Mouse (Mus musculus) mesoderm, embryonic 11.5 days (tissue): ENCODE results near the gene Olfr328.
"Not testable (repeated sequence)": the region's sequence is repeated elsewhere in the genome, so short reads cannot be mapped to it uniquely, and the experiment has no call there.

Experiments
- DNase-seq: peaks from one replicate; pipeline ENCODE4 v3.0.0-alpha.2; 2012; ENCODE audit warnings: low read depth, low spot score

Gene Olfr328

DNA sequence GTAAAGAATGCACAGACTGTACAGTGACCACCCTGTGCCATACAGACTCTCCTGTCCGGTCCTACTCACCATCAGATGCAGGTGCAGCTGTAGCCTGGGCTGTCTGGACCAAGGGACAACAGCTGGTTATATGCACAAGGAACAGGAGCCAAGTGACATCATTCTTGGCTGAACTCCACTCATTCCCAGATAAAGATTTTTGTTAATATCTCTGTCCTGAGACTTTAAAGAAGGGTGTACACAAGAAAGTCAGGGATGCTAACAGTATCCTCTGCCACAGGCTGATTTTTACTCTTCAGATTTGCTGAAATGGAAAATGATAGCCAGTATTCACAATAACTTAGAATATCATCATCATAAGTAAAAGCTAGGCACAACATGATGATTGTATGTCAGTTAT lies at the start of gene Olfr328:
Gene Olfr328 (minus strand): TSS at position 101 of the 400 bp plus-strand sequence.
- no peak for DNase-seq

DNA sequence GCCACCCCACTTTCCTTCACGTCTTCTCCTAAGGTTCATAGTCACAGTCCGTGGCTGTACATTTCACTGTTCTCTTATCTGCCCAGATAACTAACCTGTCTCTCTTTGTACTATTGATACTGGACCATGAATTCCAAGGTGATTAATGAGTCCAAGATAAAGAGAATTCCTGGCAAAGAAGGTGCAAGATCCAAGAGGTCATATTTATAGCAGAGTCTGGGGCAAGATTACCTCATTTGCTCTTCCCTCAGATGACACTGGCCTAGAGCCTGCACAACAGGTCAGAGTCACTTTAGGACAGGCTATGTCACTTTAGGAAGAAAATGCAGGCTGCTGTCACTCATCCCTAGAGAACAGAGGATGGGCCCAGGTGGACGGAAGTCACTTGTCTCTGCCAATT lies 49.8 kb upstream of the Olfr328 start:
- DNase-seq: no peak

DNA sequence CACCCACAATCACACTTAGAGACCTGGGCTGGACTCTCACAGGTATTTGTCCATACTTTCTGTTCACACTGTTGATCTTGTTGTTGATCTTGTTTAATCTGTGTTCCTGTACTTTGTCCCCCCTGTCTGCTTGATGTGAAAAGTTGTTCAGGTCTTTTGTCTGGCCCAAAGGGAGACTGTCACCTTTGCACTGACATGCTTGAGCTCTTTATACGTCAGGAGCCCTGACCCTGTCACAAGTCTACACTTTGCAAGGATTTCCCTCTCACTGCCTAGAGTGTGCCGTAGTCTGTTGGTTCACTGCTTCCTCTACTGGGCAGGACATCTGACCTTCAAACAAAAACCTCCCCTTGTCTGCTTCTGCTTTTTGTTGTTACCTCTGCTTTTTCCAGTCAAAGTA lies 49.3 kb upstream of the Olfr328 start:
- no peak for DNase-seq

DNA sequence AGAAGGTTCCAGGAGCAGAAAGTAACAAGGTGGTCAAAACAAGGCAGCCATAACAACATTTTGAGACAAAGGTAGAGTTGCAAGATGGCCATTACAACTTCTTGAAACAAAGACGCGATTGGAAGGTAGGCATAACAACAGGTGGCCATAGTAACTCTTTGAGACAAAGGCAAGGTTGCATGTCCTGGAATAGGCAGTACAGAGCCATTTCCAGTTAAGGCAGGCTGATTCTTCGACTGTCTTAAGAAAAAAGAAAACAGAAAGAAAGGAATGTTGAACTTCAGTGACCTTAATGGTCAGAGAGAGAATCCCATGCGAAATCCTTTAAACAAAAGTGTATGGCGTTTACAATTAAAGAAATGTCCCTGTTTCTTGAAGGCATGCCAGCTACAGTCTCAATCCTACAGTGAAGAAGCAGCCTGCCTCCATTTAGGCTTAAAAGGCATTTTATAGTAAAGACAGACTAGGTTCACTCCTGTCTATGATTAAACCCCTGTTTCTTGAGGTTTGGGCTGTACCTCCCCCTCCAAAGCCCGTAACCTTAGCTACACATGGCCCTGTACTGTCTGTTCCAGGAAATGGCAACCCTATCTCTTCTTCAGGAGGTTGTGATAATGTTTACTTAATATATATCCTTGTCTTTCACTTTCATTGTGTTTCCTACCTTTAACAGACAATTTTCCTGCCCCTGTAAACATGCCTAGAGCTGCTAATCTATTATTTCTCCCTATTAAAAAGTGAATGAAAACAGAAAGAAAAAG lies 47.5 kb upstream of the Olfr328 start:
- no peak for DNase-seq

DNA sequence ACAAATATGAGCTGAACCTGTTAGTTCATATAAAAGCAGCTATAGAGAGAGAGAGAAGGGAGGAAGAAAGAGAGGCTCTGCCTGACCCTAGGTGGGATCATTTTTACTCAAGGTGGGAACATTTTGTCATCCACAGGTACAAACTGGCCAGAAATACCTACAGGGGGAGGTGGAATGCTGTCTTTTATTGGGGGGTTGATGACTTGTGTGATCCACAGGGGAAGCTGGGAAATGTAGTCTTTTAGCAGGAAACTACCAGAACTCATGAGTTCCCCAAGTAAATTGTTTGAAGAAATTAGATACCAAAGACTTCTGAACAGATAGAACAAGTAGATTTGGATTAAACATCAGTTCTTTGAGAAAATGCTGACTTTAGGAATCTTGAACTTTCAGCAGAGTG lies 46.6 kb upstream of the Olfr328 start:
- no peak for DNase-seq

DNA sequence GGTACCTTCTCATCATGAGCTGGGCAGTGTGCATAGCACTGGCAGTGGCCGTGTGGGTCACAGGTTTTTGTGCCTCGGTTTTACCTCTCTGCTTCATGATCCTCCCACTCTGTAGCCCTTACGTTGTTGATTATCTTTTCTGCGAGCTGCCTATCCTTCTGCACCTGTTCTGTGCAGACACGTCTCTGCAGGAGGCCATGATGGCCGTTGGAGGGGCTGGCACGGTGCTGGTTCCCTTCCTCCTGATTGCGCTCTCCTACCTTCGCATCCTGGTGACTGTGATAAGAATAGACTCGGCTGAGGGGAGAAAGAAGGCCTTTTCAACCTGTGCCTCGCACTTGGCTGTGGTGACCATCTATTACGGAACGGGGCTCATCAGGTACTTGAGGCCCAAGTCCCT lies 42.4 kb upstream of the Olfr328 start:
- DNase-seq: no peak

DNA sequence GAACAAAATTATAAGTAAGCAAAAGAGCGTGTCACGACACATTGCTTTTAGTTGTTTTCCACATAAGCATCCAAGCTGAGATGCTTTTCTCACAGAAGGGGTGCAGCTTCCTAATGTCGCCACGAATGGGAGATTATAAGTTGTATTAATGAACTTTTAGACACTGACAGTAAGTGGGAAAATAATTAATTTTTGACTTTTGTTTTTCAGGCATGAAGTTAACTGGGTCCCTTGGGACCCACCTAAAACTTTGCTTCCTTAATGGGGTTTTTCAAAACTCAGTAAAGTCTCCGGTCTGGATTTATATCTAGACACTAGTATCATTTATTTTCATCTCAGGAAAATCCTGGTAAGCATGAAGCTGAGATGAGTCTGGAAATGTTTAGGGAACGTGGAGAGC lies 39.4 kb upstream of the Olfr328 start, which contains the start of gene Olfr324:
Gene Olfr324 (plus strand): TSS at position 301 of the 400 bp plus-strand sequence.
- no peak for DNase-seq

DNA sequence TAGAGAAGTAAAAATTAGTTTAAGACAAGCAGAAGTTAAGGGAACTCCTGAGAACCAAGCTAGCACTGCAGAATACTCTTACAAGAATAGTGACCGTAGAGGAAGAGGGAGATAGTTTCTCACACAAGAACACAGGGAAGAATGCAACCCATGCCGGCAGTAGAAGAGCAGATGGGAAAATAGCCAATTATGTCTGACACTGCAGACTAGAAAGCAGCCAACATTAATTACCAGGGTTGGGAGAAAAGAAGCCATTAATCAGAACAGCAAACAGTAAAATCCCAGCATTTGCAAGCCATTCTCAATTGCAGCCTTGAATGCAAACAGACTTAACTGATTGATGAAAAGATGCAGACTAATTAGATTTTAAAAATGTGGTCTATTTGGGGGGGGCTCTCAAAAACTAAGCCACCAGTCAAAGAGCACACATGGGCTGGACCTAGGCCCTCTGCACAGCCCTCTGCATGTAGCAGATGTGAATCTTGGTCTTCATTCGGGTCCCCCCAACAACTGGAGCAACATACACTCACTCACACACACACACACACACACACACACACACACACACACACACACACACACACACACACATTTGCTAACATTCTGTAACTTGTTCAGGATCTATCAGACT lies 33.3 kb upstream of the Olfr328 start:
- DNase-seq: no peak

DNA sequence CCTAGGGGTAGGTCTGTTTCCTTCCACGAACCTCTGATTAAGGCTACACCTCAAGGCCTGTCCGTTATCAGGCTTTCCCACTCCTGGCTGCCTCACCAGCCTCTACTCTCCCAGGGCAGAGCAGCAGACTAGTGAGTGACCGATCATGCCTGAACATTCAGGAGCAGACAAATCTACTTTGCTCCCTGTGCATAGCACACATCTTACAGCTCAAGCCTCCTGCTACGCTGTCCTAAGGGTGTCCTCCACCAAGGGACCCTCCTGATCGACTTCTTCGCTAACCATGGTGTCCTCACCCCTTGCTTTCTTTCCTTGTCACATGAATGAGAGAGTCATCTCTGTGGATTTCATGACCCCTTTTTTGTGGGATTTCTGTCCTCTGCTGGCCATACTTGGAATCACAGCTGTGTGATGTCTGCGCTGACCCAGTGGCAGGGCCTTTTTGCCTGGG lies 32.5 kb upstream of the Olfr328 start:
- peak; percentile 71 for DNase-seq

DNA sequence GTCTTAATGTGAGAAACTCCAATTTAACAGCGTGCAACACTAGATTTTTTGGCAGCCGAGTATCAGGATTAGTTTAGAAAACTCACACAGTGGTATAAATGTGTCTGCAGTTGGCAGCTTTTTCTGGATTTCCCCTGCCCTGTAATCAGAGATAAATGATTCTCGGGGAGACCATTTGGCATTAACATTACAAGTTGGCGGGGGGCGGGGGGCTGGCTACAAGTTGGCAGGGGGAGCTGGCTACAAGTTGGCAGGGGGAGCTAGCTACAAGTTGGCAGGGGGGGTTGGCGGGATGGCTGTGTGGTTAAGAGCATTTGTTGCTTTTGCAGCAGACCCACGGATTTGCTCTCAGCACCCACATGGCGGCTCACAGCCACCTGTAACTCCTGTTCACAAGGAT lies 23.2 kb upstream of the Olfr328 start:
- no peak for DNase-seq

DNA sequence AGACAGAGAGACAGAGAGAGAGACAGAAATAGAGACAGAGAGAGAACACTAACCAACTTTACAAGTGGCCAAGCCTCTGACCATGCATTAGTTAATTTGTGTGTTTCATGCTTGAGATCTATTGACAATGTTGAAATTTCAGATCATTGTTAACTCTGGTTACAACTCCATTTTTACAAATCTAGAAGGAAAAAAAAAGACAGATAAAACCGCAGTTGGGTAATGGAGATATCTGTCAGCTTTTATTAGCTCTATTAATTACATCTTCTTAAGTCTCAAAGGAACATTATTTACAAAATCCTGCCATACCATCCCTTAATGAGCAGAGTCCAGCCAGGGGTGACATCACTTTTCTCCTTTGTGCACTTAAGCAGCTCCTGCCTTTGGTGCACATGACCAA lies 22.0 kb upstream of the Olfr328 start, which contains the start of gene Olfr325:
Gene Olfr325 (plus strand): TSS at position 301 of the 400 bp plus-strand sequence.
- DNase-seq: no peak

DNA sequence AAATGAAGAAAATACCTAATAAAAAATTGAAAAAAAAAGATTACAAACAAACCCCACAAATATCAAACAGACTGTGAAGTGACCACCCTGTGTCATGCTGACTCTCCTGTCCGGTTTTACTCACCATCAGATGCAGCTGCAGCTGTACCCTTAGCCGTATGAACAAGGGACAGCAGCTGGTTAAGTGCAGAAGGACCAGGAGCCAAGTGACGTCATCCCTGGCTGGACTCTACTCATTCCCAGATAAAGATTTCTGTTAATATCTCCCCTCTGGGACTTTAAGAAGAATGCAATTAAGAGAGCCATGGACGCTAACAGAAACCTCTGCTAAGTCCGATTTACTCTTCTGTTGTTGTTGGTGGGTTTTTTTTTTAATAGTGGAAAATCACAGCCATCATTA lies 15.0 kb upstream of the Olfr328 start, which contains the start of gene Olfr224:
Gene Olfr224 (minus strand): TSS at position 149 of the 400 bp plus-strand sequence.
- no peak for DNase-seq

DNA sequence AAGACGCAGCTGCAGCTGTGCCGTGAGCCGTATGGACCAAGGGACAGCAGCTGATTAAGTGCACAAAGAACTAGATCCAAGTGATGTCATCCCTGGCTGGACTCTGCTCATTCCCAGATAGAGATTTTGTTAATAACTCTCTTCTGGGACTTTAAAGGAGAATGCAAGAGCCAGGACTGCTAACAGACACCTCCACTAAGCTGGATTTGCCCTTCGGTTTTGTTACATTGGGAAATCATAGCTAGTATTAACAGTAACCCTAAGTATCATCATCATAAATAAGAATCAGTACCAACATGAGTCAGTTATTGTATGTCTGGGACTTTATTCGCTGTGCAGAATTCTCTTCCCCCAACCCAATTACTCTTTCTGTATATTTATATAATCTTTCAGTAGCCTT lies 9.1 kb downstream of the Olfr328 start, which contains the start of gene Olfr329-ps:
Gene Olfr329-ps (minus strand): TSS at position 101 of the 400 bp plus-strand sequence.
- no peak for DNase-seq

DNA sequence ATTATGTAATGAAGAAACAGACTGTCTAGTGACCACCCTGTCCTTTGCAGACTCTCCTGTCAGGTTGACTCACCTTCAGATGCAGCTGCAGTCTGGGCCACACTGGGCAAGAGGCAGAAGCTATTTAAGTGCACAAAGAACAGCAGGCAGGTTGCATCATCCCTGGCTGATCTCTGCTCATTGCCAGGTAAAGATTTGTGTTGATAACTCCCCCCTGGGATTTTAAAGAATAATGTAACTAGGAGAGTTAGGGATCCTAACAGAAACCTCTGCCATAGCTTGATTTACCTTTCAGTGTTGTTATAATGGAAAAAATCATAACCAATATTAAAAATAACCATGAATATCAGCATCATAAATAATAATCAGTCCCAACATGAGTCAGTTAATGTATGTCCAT lies 20.7 kb downstream of the Olfr328 start, which contains the start of gene Olfr330:
Gene Olfr330 (minus strand): TSS at position 101 of the 400 bp plus-strand sequence.
- not testable (repeated sequence) for DNase-seq

DNA sequence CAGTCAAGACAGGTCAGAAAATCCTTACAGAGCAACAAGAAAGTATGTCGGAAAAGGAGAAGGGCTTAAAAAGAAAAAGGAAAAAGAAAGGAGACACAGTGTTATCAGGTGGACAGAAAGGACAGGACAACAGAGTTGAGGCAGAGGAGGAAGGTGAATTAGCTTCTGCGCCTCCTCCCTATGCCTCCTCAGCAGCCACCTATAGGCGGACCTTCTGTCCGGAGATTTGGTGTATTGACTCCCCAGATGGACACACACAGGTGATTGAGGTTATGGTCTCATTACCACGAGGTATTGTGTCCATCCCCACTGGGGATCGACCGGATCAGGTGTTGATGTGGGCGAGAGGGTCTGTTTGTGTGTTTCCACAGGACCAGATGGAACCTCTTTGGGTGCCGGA lies 35.7 kb downstream of the Olfr328 start:
- not testable (repeated sequence) for DNase-seq

DNA sequence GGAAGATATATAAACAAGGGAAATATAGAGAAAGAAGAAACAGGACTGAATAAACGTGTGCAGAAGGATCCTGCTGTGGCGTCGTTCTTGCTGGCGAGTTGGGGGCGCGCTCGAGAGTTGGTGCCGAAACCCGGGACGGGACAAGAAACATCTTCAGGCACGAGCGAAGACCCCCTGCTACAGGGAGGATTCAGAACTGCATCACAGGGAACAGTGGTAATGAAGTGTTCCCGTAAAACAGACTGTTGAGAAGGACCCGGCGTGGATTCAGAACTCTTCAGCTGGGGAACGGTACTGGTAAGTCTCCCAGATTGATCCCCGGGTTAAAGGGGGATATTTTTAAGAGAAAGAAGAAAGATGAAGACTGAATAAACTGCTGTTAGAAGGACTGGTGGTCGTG lies 36.5 kb downstream of the Olfr328 start:
- not testable (repeated sequence) for DNase-seq

DNA sequence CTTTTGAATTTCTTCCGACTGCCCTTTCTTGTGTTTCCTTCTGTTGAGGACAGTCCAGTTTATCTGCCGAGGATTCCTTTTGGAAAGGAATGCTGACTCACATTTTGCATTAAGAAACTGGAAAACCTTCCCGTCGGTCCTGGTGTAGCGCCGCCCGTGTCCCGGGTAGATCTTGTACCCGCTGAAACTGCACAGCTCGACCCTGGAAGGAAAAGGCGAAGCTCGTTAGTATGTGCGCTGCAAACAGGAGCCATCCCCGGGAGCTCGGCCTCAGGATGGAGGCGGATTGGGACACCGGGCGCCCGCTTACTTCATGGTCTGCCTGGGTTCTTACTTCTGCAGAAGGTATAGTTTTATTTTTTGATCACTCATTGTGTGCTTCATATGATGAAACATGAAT lies 46.4 kb downstream of the Olfr328 start:
- not testable (repeated sequence) for DNase-seq

DNA sequence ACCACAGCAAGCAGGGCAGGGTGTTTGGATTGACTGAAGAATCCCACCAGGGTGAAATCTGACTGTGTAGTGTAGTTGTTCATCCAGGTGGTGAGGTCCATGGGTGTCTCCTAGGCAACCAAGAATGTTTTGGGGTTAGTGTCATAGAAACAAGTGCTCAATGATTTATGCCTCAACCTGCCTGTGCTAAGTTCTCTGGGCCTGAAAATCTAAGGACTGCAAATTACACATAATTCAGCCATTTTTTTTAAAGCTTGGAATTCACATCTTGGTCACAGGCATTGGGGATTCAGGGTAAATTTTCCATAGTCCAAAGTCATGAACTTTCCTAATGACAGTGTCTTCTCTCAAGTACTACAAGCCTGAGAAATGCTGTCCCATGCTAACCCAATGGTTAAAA lies 53.0 kb downstream of the Olfr328 start, which contains the start of gene Olfr331:
Gene Olfr331 (minus strand): TSS at position 101 of the 400 bp plus-strand sequence.
- DNase-seq: not testable (repeated sequence)
